ENCODE assay signal across 19 mouse cellular contexts in the genomic region with DNA sequence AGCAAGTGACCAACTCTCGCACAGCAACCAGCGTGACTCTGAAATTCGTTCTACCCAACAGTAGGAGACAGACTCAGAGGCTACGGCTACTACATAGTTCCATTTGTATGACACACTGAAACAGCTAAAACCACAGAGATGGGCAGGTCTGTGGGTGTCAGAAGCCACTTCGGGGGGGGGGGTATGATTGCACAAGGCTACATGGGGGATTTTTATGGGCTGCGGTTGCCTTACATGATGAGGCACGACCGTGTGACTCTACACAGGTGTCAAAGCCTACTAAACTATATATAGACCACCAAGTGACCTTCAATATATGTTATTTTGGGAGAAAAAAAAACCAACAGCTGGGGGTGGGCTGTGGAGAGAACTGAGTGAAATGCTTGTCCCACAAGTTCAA.
A peak's percentile ranks its signal among the peaks of the same experiment; 100 is the strongest.
DNase-seq lines count a peak whose midpoint lies in the region; ATAC-seq and TF ChIP-seq lines count a peak whose summit lies in the region.
"Had no signal": no experiment of that assay in that cellular context is flagged by ENCODE, and none has a peak within 500 bp of the region (broad histone marks: within the 10 kb centered on the region; RNA-seq: fewer than 3 reads in every experiment).

No protein-coding gene starts in this region.

- no peak overlapping the region for H3K9ac ChIP-seq in limb, embryonic 14.5 days (ENCODE audit: low read depth, low read length, severe bottlenecking)
- no peak overlapping the region for H3K9ac ChIP-seq in forebrain, postnatal 0 days
- H3K9ac ChIP-seq: embryonic facial prominence, embryonic 13.5 days; heart, embryonic 13.5 days; lung, embryonic 14.5 days; neural tube, embryonic 13.5 days; stomach, embryonic 15.5 days had no signal

- no peaks in the 10 kb centered on the region for H3K36me3 ChIP-seq in limb, embryonic 14.5 days (ENCODE audit: control insufficient read depth, insufficient read depth, low read length)
- no peaks in the 10 kb centered on the region for H3K36me3 ChIP-seq in limb, embryonic 10.5 days
- no peaks in the 10 kb centered on the region for H3K36me3 ChIP-seq in forebrain, postnatal 0 days (ENCODE audit: insufficient read depth)
- H3K36me3 ChIP-seq: embryonic facial prominence, embryonic 13.5 days; heart, embryonic 13.5 days; neural tube, embryonic 13.5 days; stomach, embryonic 15.5 days had no signal

- H3K27ac ChIP-seq in limb, embryonic 14.5 days (replicated peaks; ENCODE audit: low read depth, low read length) = no peak overlapping the region
- H3K27ac ChIP-seq in limb, embryonic 10.5 days = no peak overlapping the region
- no peak overlapping the region for H3K27ac ChIP-seq in forebrain, postnatal 0 days (ENCODE audit: low read depth, low read length)
- H3K27ac ChIP-seq: embryonic facial prominence, embryonic 13.5 days; heart, embryonic 13.5 days; hindbrain, postnatal 0 days; neural tube, embryonic 13.5 days; stomach, embryonic 15.5 days had no signal

- no peak overlapping the region for H3K4me2 ChIP-seq in limb, embryonic 14.5 days (replicated peaks; ENCODE audit: low read depth, low read length, severe bottlenecking)
- H3K4me2 ChIP-seq in forebrain, postnatal 0 days (ENCODE audit: low read depth) = no peak overlapping the region
- H3K4me2 ChIP-seq: embryonic facial prominence, embryonic 13.5 days; heart, embryonic 13.5 days; lung, embryonic 14.5 days; midbrain, embryonic 11.5 days; neural tube, embryonic 13.5 days; stomach, embryonic 15.5 days had no signal

- H3K9me3 ChIP-seq in limb, embryonic 14.5 days (ENCODE audit: control insufficient read depth, low read length) = no peaks in the 10 kb centered on the region
- no peaks in the 10 kb centered on the region for H3K9me3 ChIP-seq in limb, embryonic 10.5 days (replicated peaks)
- no peaks in the 10 kb centered on the region for H3K9me3 ChIP-seq in forebrain, postnatal 0 days (ENCODE audit: low read length)
- H3K9me3 ChIP-seq: embryonic facial prominence, embryonic 13.5 days; heart, embryonic 13.5 days; neural tube, embryonic 13.5 days; stomach, embryonic 15.5 days had no signal

- DNase-seq in limb, embryonic 14.5 days (ENCODE audit: low spot score) = no peak
- no peak for DNase-seq in limb, embryonic 10.5 days (ENCODE audit: low spot score)
- DNase-seq in NIH3T3 (ENCODE audit: low read depth) = peak; percentile 15
- DNase-seq in thymus, postnatal 0 days (ENCODE audit: low spot score) = peak; percentile 64
- no peak for DNase-seq in kidney, postnatal 25 days
- no peak for DNase-seq in urinary bladder, postnatal 25 days (ENCODE audit: low spot score)
- DNase-seq in forebrain, postnatal 0 days = no peak
- DNase-seq: adrenal gland, postnatal 10 days; cerebellum, postnatal 25 days; kidney, postnatal 10 days; lung, embryonic 14.5 days; right cerebral cortex, adult 18-20 months had no signal

- H3K4me1 ChIP-seq in limb, embryonic 14.5 days (ENCODE audit: control insufficient read depth, insufficient read depth, low read length) = no peaks in the 10 kb centered on the region
- no peaks in the 10 kb centered on the region for H3K4me1 ChIP-seq in limb, embryonic 10.5 days
- H3K4me1 ChIP-seq in forebrain, postnatal 0 days (ENCODE audit: insufficient read depth) = no peaks in the 10 kb centered on the region
- H3K4me1 ChIP-seq: embryonic facial prominence, embryonic 13.5 days; stomach, embryonic 15.5 days had no signal

- ATAC-seq in limb, embryonic 14.5 days (ENCODE audit: low FRiP score, low read depth) = peak; percentile 34; the same call in 1 of the 2 replicates
- peak; percentile 72 for ATAC-seq in megakaryocyte, adult 5-6 weeks (ENCODE audit: poor library complexity, severe bottlenecking)
- no peak for ATAC-seq in forebrain, postnatal 0 days
- ATAC-seq: hindbrain, postnatal 0 days had no signal

- 84% methylated on average over 8 of the region's 8 CpGs for WGBS in limb, embryonic 14.5 days
- 94% methylated on average over 8 of the region's 8 CpGs for WGBS in limb, embryonic 10.5 days
- 92% methylated on average over 8 of the region's 8 CpGs for WGBS in forebrain, postnatal 0 days

- H3K4me3 ChIP-seq in limb, embryonic 14.5 days (replicated peaks; ENCODE audit: low read length) = no peak overlapping the region
- no peak overlapping the region for H3K4me3 ChIP-seq in limb, embryonic 10.5 days
- H3K4me3 ChIP-seq in forebrain, postnatal 0 days (ENCODE audit: low read depth, low read length) = no peak overlapping the region
- H3K4me3 ChIP-seq: embryonic facial prominence, embryonic 13.5 days; heart, embryonic 13.5 days; neural tube, embryonic 13.5 days; stomach, embryonic 15.5 days had no signal

- H3K27me3 ChIP-seq in limb, embryonic 14.5 days (ENCODE audit: control insufficient read depth, insufficient read depth, low read length) = no peaks in the 10 kb centered on the region
- H3K27me3 ChIP-seq in limb, embryonic 10.5 days (ENCODE audit: low read depth, poor library complexity, severe bottlenecking) = no peaks in the 10 kb centered on the region
- no peaks in the 10 kb centered on the region for H3K27me3 ChIP-seq in forebrain, postnatal 0 days (ENCODE audit: insufficient read depth, low read length)
- H3K27me3 ChIP-seq: embryonic facial prominence, embryonic 13.5 days; heart, embryonic 13.5 days; neural tube, embryonic 13.5 days; stomach, embryonic 15.5 days had no signal

- no peak for TF ChIP-seq POLR2A in limb, embryonic 14.5 days (IDR thresholded peaks at IDR 0.05; ENCODE audit: borderline replicate concordance, extremely low read depth, insufficient read depth, insufficient read length)

- TF ChIP-seq CTCF in forebrain, postnatal 0 days (IDR thresholded peaks at IDR 0.05; ENCODE audit: low read depth) = no peak

Comparison
In these comparisons a context has a peak if more than half of its experiments do, and no peak if none do; other contexts are left out.
1. DNase-seq: peak in NIH3T3 (single experiment) and thymus, postnatal 0 days (single experiment); none in limb, embryonic 14.5 days (single experiment), limb, embryonic 10.5 days (single experiment), kidney, postnatal 25 days (0 of 2), urinary bladder, postnatal 25 days (single experiment) and forebrain, postnatal 0 days (single experiment).